Mouse (Mus musculus) embryonic facial prominence, embryonic 14.5 days (tissue): ENCODE data around the gene Dalrd3. TPM values are rescaled to one million over a fixed set of nuclear protein-coding genes. Genes with fewer than 3 reads are reported as not detected.
"Not testable (repeated sequence)": the region's sequence is repeated elsewhere in the genome, so short reads cannot be mapped to it uniquely, and the experiment has no call there.

ENCODE experiments used
- ATAC-seq: fragments of 200-750 bp; cut with Nextera tagmentation; 2 replicates; pipeline ENCODE4 v1.8.0; 2017; ENCODE audit warnings: low read depth, moderate number of reproducible peaks, moderate TSS enrichment
- DNase-seq: peaks from one replicate; pipeline ENCODE4 v3.0.0-alpha.2; 2015; ENCODE audit warnings: low spot score
- H3K27ac ChIP-seq: fragments of 300-500 bp; sonication (generic); replicated peaks from 2 replicates; pipeline ENCODE4 v1.5.1; 2014; ENCODE audit warnings: low read depth, mild to moderate bottlenecking, low read length, moderate library complexity
- H3K27me3 ChIP-seq: fragments of 300-500 bp; sonication (generic); replicated peaks from 2 replicates; pipeline ENCODE4 v1.6.1; 2014; ENCODE audit warnings: low read length; ENCODE audit not compliant: control insufficient read depth, insufficient read depth
- H3K36me3 ChIP-seq: fragments of 300-500 bp; sonication (generic); 2 replicates; pipeline ENCODE4 v1.6.1; 2014; ENCODE audit warnings: low read length, mixed read lengths; ENCODE audit not compliant: control insufficient read depth, insufficient read depth
- H3K4me1 ChIP-seq: fragments of 300-500 bp; sonication (generic); 2 replicates; pipeline ENCODE4 v1.6.1; 2014; ENCODE audit warnings: antibody characterized with exemption, low read length; ENCODE audit not compliant: control insufficient read depth, insufficient read depth
- H3K4me2 ChIP-seq: fragments of 300-500 bp; sonication (generic); 2 replicates; pipeline ENCODE4 v1.6.1; 2014; ENCODE audit warnings: low read depth, mild to moderate bottlenecking, low read length, moderate library complexity, mixed read lengths
- H3K4me3 ChIP-seq: fragments of 300-500 bp; sonication (generic); 2 replicates; pipeline ENCODE4 v1.5.1; 2014; ENCODE audit warnings: low read depth, mild to moderate bottlenecking, low read length
- H3K9ac ChIP-seq: fragments of 300-500 bp; sonication (generic); 2 replicates; pipeline ENCODE4 v1.6.1; 2014; ENCODE audit warnings: low read depth, mild to moderate bottlenecking, low read length, moderate library complexity, mixed read lengths
- H3K9me3 ChIP-seq: fragments of 300-500 bp; sonication (generic); 2 replicates; pipeline ENCODE4 v1.6.1; 2016; ENCODE audit warnings: low read length; ENCODE audit not compliant: control insufficient read depth
- WGBS: fragments of 180-500 bp; shearing (Covaris S2); extraction: QIAGEN DNeasy Blood & Tissue Kit; methylation state at CpG from one replicate; pipeline ENCODE4 v1.1.7; 2014; 5-methylcytosine and 5-hydroxymethylcytosine counted together
- microRNA counts: library from miRNA; unstranded; fragments of <30 nt; microRNA quantifications from one replicate; lab custom pipeline; 2017
- microRNA-seq: library from miRNA; unstranded; fragments of <30 nt; microRNA quantifications from one replicate; pipeline ENCODE4, GENCODE M21; 2016; ENCODE audit warnings: borderline number of aligned reads
- polyA plus RNA-seq: library from polyadenylated mRNA; unstranded; fragments of >200 nt; fragmentation: Nextera tagmentation; extraction: Ambion mirVana; gene quantifications from 2 replicates; pipeline ENCODE4 v1.2.1, GENCODE M21; 2014

Dalrd3 gene
- polyA plus RNA-seq, 1 experiment from 2014 or later = 120 TPM

- no peaks in the 10 kb centered on the region for H3K4me1 ChIP-seq
- H3K36me3 ChIP-seq = peaks cover 13% of the 10 kb centered on the region
- no peaks in the 10 kb centered on the region for H3K27me3 ChIP-seq
- H3K4me3 ChIP-seq = no peak overlapping the region
- H3K4me2 ChIP-seq = no peak overlapping the region
- H3K27ac ChIP-seq = no peak overlapping the region
- 81% methylated on average over 4 of the region's 4 CpGs for WGBS
- no peak overlapping the region for H3K9ac ChIP-seq
- DNase-seq (peak; percentile 55), ATAC-seq (no peak)
- H3K9me3 ChIP-seq = no peaks in the 10 kb centered on the region
Measured at GRCm38 (mm10) chr9:108599021-108599566, 29.4 kb downstream of the Dalrd3 start.

DNA sequence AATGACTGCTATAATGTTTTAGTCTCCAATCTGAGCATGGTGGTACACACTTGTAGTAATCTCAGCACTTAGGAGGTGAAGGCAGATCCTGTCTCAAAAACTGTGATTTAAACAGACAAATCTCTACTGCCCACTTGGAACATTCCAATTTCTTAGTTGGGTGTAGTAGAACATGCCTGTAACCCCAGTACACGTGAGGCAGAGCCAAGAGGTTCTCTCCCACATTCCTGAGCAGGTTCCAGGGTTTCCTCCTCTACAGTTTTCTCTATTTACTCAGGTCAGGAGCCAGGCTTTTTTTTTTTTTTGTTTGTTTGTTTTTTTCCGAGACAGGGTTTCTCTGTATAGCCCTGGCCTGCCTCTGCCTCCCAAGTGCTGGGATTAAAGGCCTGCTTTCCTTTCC, 30.3 kb downstream of the Dalrd3 start:
- Histone ChIP-seq H3K9me3 (no peaks in the 10 kb centered on the region), H3K4me3 (no peak overlapping the region), H3K4me1 (no peaks in the 10 kb centered on the region), H3K4me2 (no peak overlapping the region), H3K27me3 (no peaks in the 10 kb centered on the region), H3K27ac (no peak overlapping the region), H3K36me3 (peaks cover 21% of the 10 kb centered on the region), H3K9ac (no peak overlapping the region)
- ATAC-seq (no peak), DNase-seq (no peak)
- WGBS = 46% methylated on average over 2 of the region's 2 CpGs

DNA sequence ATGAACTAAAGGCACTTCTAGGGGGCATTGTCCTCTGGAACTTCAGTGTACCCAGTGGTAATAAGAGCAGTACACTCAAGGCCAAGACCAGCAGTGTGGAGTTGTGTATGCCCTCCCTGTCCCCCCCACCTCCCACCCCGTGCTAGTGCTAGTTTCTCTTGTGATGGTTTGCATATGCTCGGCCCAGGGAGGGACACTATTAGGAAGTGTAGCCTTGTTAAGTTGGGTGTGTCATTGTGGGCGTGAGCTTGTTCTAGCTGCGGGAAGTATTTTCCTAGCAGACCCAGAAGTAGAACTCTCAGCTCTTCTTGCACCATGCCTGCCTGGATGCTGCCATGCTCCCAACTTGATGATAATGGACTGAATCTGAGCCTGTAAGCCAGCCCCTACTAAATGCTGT, 32.3 kb downstream of the Dalrd3 start:
- no peaks in the 10 kb centered on the region for H3K27me3 ChIP-seq
- DNase-seq = no peak
- H3K4me2 ChIP-seq = no peak overlapping the region
- H3K4me3 ChIP-seq = no peak overlapping the region
- H3K9me3 ChIP-seq = no peaks in the 10 kb centered on the region
- peaks cover 38% of the 10 kb centered on the region for H3K36me3 ChIP-seq
- 84% methylated on average over 4 of the region's 4 CpGs for WGBS
- H3K4me1 ChIP-seq = no peaks in the 10 kb centered on the region
- no peak overlapping the region for H3K27ac ChIP-seq
- no peak overlapping the region for H3K9ac ChIP-seq
- no peak for ATAC-seq

GRCm38 (mm10) chr9:108607929-108608328, 38.2 kb downstream of the Dalrd3 start:
- ATAC-seq, H3K27ac ChIP-seq, H3K4me1 ChIP-seq, H3K9ac ChIP-seq, H3K4me3 ChIP-seq, H3K9me3 ChIP-seq, DNase-seq, H3K27me3 ChIP-seq, H3K4me2 ChIP-seq: not testable (repeated sequence)
- WGBS = 95% methylated on average over 5 of the region's 5 CpGs
- peaks cover 94% of the 10 kb centered on the region for H3K36me3 ChIP-seq

GRCm38 (mm10) chr9:108608889-108609288, 39.2 kb downstream of the Dalrd3 start:
- Histone ChIP-seq H3K4me3 (no peak overlapping the region), H3K4me2 (no peak overlapping the region), H3K27me3 (no peaks in the 10 kb centered on the region), H3K36me3 (peaks cover 95% of the 10 kb centered on the region), H3K9me3 (no peaks in the 10 kb centered on the region), H3K4me1 (no peaks in the 10 kb centered on the region), H3K9ac (no peak overlapping the region), H3K27ac (no peak overlapping the region)
- DNase-seq = no peak
- no peak for ATAC-seq
- 98% methylated on average over 4 of the region's 4 CpGs for WGBS

GRCm38 (mm10) chr9:108611488-108611887, 41.8 kb downstream of the Dalrd3 start:
- peaks cover 98% of the 10 kb centered on the region for H3K36me3 ChIP-seq
- H3K9ac ChIP-seq = no peak overlapping the region
- no peak for DNase-seq
- no peak for ATAC-seq
- H3K9me3 ChIP-seq = no peaks in the 10 kb centered on the region
- WGBS = 94% methylated on average over 10 of the region's 10 CpGs
- no peak overlapping the region for H3K4me2 ChIP-seq
- H3K4me3 ChIP-seq = no peak overlapping the region
- H3K27me3 ChIP-seq = no peaks in the 10 kb centered on the region
- no peak overlapping the region for H3K27ac ChIP-seq
- no peaks in the 10 kb centered on the region for H3K4me1 ChIP-seq

GRCm38 (mm10) chr9:108617301-108617700, 47.6 kb downstream of the Dalrd3 start:
- WGBS = 95% methylated on average over 1 of the region's 1 CpGs
- no peaks in the 10 kb centered on the region for H3K4me1 ChIP-seq
- H3K27me3 ChIP-seq = no peaks in the 10 kb centered on the region
- H3K9ac ChIP-seq = no peak overlapping the region
- DNase-seq (no peak), ATAC-seq (no peak)
- H3K4me2 ChIP-seq = no peak overlapping the region
- peaks cover 74% of the 10 kb centered on the region for H3K36me3 ChIP-seq
- no peak overlapping the region for H3K27ac ChIP-seq
- H3K4me3 ChIP-seq = no peak overlapping the region
- no peaks in the 10 kb centered on the region for H3K9me3 ChIP-seq

MicroRNA genes within 50 kb of the gene (microRNA counts, 519-probe panel; counts per million panel counts)
- microRNA mmu-miR-191 (lab: Ali Mortazavi, UCI) (2,903 counts per million, percentile 67 among the panel's probes with 10 or more counts), microRNA mmu-miR-425 (lab: Ali Mortazavi, UCI) (2,704 counts per million, percentile 58 among the panel's probes with 10 or more counts)

Small RNA genes lying within 50 kb of the gene (microRNA-seq; reads per million reads assigned to microRNA genes)
- not detected for gene Gm24083
- not detected for gene Mir191
- gene Mir425 = 2,536 reads per million, percentile 83 among the genes with 10 or more reads in this experiment

Other genes with a start within 250 kb of the Dalrd3 start
- 671 and 689 TPM in 2 replicates for gene Gpx1, start 231.0 kb upstream of the Dalrd3 start, polyA plus RNA-seq
- 88.9 and 94.2 TPM in 2 replicates for gene Usp4, start 222.0 kb upstream of the Dalrd3 start, polyA plus RNA-seq
- 0.18 and 0.58 TPM in 2 replicates for gene 1700102P08Rik, start 177.1 kb upstream of the Dalrd3 start, polyA plus RNA-seq
- gene Ccdc36, start 141.4 kb upstream of the Dalrd3 start, polyA plus RNA-seq = 1.1 and 1.5 TPM in 2 replicates
- gene BC048562, start 133.4 kb upstream of the Dalrd3 start, polyA plus RNA-seq = not detected in 2 replicates
- gene Ccdc71, start 109.4 kb upstream of the Dalrd3 start, polyA plus RNA-seq = 42.0 and 42.2 TPM in 2 replicates
- gene Klhdc8b, start 108.3 kb upstream of the Dalrd3 start, polyA plus RNA-seq = 23.7 and 27.6 TPM in 2 replicates
- gene Lamb2, start 90.2 kb upstream of the Dalrd3 start, polyA plus RNA-seq = 63.8 and 67.2 TPM in 2 replicates
- gene Usp19, start 79.3 kb upstream of the Dalrd3 start, polyA plus RNA-seq = 57.6 and 57.8 TPM in 2 replicates
- 97.2 and 116 TPM in 2 replicates for gene Qars, start 62.2 kb upstream of the Dalrd3 start, polyA plus RNA-seq
- 110 and 126 TPM in 2 replicates for gene Qrich1, start 53.1 kb upstream of the Dalrd3 start, polyA plus RNA-seq
- gene Impdh2, start 9.6 kb upstream of the Dalrd3 start, polyA plus RNA-seq = 173 and 202 TPM in 2 replicates
- 59.6 and 61.9 TPM in 2 replicates for gene Ndufaf3, start 2.5 kb upstream of the Dalrd3 start, polyA plus RNA-seq
- 78.9 and 91.1 TPM in 2 replicates for gene Wdr6, start 8.9 kb downstream of the Dalrd3 start, polyA plus RNA-seq
- gene P4htm, start 27.8 kb downstream of the Dalrd3 start, polyA plus RNA-seq = 7.4 and 7.8 TPM in 2 replicates
- 36.4 and 39.5 TPM in 2 replicates for gene Arih2, start 79.5 kb downstream of the Dalrd3 start, polyA plus RNA-seq
- gene Slc25a20, start 92.2 kb downstream of the Dalrd3 start, polyA plus RNA-seq = 24.0 and 27.1 TPM in 2 replicates
- gene Prkar2a, start 119.4 kb downstream of the Dalrd3 start, polyA plus RNA-seq = 35.3 and 36.0 TPM in 2 replicates
- gene Ip6k2, start 213.9 kb downstream of the Dalrd3 start, polyA plus RNA-seq = 74.7 and 103 TPM in 2 replicates
- 12.2 and 16.8 TPM in 2 replicates for gene Nckipsd, start 238.5 kb downstream of the Dalrd3 start, polyA plus RNA-seq